Mouse (Mus musculus) ES-E14 (cell line): Measurements from ENCODE around the gene Esr1.

Experiments
- CHD2 ChIP-seq: IDR thresholded peaks from 2 replicates; pipeline ENCODE4 v1.6.1; 2014; ENCODE audit warnings: mild to moderate bottlenecking, low read depth, low read length, inconsistent platforms
- ZNF384 ChIP-seq: IDR thresholded peaks from 2 replicates; pipeline ENCODE4 v1.6.1; 2012; ENCODE audit warnings: low read depth, low read length, inconsistent platforms

GRCm38 (mm10) chr10:4599591-4599990 is 11.8 kb upstream of the Esr1 start:
- TF ChIP-seq ZNF384 = no peak
- no peak for TF ChIP-seq CHD2
